9 mouse cellular contexts compared by ENCODE assay signal in the genomic region with DNA sequence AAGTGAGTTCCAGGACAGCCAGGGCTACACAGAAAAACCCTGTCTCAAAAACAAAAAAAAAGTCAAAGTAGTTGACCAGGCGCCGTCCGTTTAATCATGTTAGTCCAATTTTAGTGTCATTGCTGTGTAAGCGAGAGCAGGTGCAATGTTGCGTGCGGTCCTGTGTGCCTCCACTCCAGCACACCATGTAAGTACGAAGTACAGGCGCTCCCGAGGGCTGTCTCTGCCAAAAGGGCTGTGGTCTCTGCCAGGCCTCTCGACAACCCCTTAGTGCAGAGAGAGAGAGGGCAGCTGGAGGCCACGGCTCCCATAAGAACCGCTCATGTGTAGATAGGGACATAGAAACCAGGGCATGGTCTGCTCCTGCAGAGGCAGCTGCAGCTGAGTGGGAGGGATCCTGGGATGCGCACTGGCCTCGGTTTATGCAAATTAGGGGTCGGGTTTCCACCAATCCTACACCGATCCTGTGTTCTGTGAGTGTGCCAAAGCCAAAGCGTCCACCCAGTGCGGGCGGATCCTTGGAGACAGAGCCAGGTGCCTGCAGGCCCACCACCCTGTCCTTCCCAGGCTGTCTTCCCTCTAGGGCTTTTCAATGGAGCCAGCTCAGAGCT. TPM values are rescaled to one million over a fixed set of nuclear protein-coding genes. Genes with fewer than 3 reads are reported as not detected.
A peak's percentile ranks its signal among the peaks of the same experiment; 100 is the strongest.
DNase-seq lines count a peak whose midpoint lies in the region; ATAC-seq and TF ChIP-seq lines count a peak whose summit lies in the region.
"Had no signal": no experiment of that assay in that cellular context is flagged by ENCODE, and none has a peak within 500 bp of the region (broad histone marks: within the 10 kb centered on the region; RNA-seq: fewer than 3 reads in every experiment).

No protein-coding gene starts in this region.

- peaks cover 32% of the 10 kb centered on the region for H3K36me3 ChIP-seq in lung, embryonic 15.5 days
- peaks cover 40% of the 10 kb centered on the region for H3K36me3 ChIP-seq in kidney, embryonic 16.5 days (ENCODE audit: insufficient read depth, low read length)
- H3K36me3 ChIP-seq in midbrain, embryonic 12.5 days, result peaks cover 31% of the 10 kb centered on the region

- no peak for TF ChIP-seq CTCF in lung, adult 2 months (IDR thresholded peaks at IDR 0.05; ENCODE audit: insufficient read depth, low read length)

- H3K4me1 ChIP-seq in lung, embryonic 15.5 days, result 0 out of 2 replicates have a peak, but pooled peaks cover 3% of the 10 kb centered on the region
- no peaks in the 10 kb centered on the region for H3K4me1 ChIP-seq in lung, adult 2 months (ENCODE audit: control insufficient read depth, insufficient read depth, low read length)
- peaks cover 6% of the 10 kb centered on the region; the same call in 1 of the 2 replicates for H3K4me1 ChIP-seq in kidney, embryonic 16.5 days (ENCODE audit: insufficient read depth, low read length)
- peaks cover 6% of the 10 kb centered on the region for H3K4me1 ChIP-seq in midbrain, embryonic 12.5 days

- no peak for TF ChIP-seq POLR2A in lung, adult 2 months (IDR thresholded peaks at IDR 0.05; ENCODE audit: borderline replicate concordance, extremely low read depth, low read depth, low read length)

- ATAC-seq in lung, embryonic 15.5 days (ENCODE audit: borderline replicate concordance, extremely low read depth, low FRiP score, low TSS enrichment), result peak; percentile 91
- peak; percentile 99 for ATAC-seq in kidney, embryonic 16.5 days (ENCODE audit: low FRiP score, low TSS enrichment)
- peak; percentile 97 for ATAC-seq in midbrain, embryonic 12.5 days (ENCODE audit: low FRiP score, low read depth)
- ATAC-seq in inflammation-experienced regulatory T-cells, adult 6 months, result no peak
- ATAC-seq: Patski had no signal

- H3K4me3 ChIP-seq in lung, embryonic 15.5 days, result no peak overlapping the region
- H3K4me3 ChIP-seq in lung, adult 2 months (replicated peaks; ENCODE audit: extremely low read depth, low read depth, low read length), result no peak overlapping the region
- no peak overlapping the region for H3K4me3 ChIP-seq in kidney, embryonic 16.5 days (ENCODE audit: low read length)
- H3K4me3 ChIP-seq in midbrain, embryonic 12.5 days, result no peak overlapping the region

- WGBS in lung, embryonic 15.5 days, result 38% methylated on average over 19 of the region's 19 CpGs
- 57% methylated on average over 19 of the region's 19 CpGs for WGBS in lung, adult 2 months
- WGBS in kidney, embryonic 16.5 days, result 32% methylated on average over 19 of the region's 19 CpGs
- 39% methylated on average over 19 of the region's 19 CpGs for WGBS in midbrain, embryonic 12.5 days

- H3K4me2 ChIP-seq in lung, embryonic 15.5 days, result no peak overlapping the region
- H3K4me2 ChIP-seq in kidney, embryonic 16.5 days (replicated peaks; ENCODE audit: low read depth, low read length), result 0 out of 2 replicates have a peak overlapping the region, but pooled peaks have one; percentile 23
- peak overlapping the region; percentile 11; the same call in 1 of the 2 replicates for H3K4me2 ChIP-seq in midbrain, embryonic 12.5 days (replicated peaks)

- no peaks in the 10 kb centered on the region for H3K27me3 ChIP-seq in lung, embryonic 15.5 days
- no peaks in the 10 kb centered on the region for H3K27me3 ChIP-seq in kidney, embryonic 16.5 days (ENCODE audit: insufficient read depth, low read length)
- no peaks in the 10 kb centered on the region for H3K27me3 ChIP-seq in midbrain, embryonic 12.5 days
- H3K27me3 ChIP-seq: Patski had no signal

- H3K9ac ChIP-seq in lung, embryonic 15.5 days, result no peak overlapping the region
- no peak overlapping the region for H3K9ac ChIP-seq in kidney, embryonic 16.5 days (replicated peaks; ENCODE audit: low read length)
- 0 out of 2 replicates have a peak overlapping the region, but pooled peaks have one; percentile 20 for H3K9ac ChIP-seq in midbrain, embryonic 12.5 days (replicated peaks)

- no peaks in the 10 kb centered on the region for H3K9me3 ChIP-seq in lung, embryonic 15.5 days
- H3K9me3 ChIP-seq in kidney, embryonic 16.5 days (ENCODE audit: low read length), result no peaks in the 10 kb centered on the region
- no peaks in the 10 kb centered on the region for H3K9me3 ChIP-seq in midbrain, embryonic 12.5 days

- no peak for DNase-seq in lung, adult 2 months
- DNase-seq in forelimb bud, embryonic 11.5 days (ENCODE audit: low read depth, low spot score), result peak; percentile 61
- DNase-seq in layer of hippocampus, adult 18-20 months (ENCODE audit: low spot score in 2 of 2), result no peak
- no peak for DNase-seq in right cerebral cortex, postnatal 36 days (ENCODE audit: low spot score in 2 of 2)

- H3K27ac ChIP-seq in lung, embryonic 15.5 days, result no peak overlapping the region
- peak overlapping the region; percentile 76 for H3K27ac ChIP-seq in kidney, embryonic 16.5 days (ENCODE audit: low read length)
- H3K27ac ChIP-seq in midbrain, embryonic 12.5 days (replicated peaks), result peak overlapping the region; percentile 75

RNA-seq across cellular contexts. Expression of a gene that starts 23.5 kb away (rescaled TPM):
- polyA plus RNA-seq in lung, embryonic 15.5 days (2015; fragmentation: Nextera tagmentation; extraction: Ambion mirVana), result 55.2 and 57.7 TPM in 2 replicates
- 15.2 and 15.7 TPM in 2 replicates for polyA plus RNA-seq in lung, adult 2 months (2012; rRNA removed)
- polyA plus RNA-seq in kidney, embryonic 16.5 days (2015; fragmentation: Nextera tagmentation; extraction: Ambion mirVana), result 62.5 and 67.1 TPM in 2 replicates
- polyA plus RNA-seq in midbrain, embryonic 12.5 days (2016; fragmentation: Nextera tagmentation; extraction: Ambion mirVana), result 37.2 and 42.1 TPM in 2 replicates
- polyA plus RNA-seq in inflammation-experienced regulatory T-cells, adult 6 months (2017; shearing (Covaris generic)), result 10 to 100 TPM; 45.1 to 53.4 (median 49.3) TPM
- total RNA-seq in layer of hippocampus, adult 18-20 months (2021), result 10 to 100 TPM; 26.1 to 26.5 TPM

RNA-seq across cellular contexts. Expression of a gene that starts 44.2 kb away (rescaled TPM):
- polyA plus RNA-seq in lung, embryonic 15.5 days (2015; fragmentation: Nextera tagmentation; extraction: Ambion mirVana), result 44.4 and 46.6 TPM in 2 replicates
- polyA plus RNA-seq in lung, adult 2 months (2012; rRNA removed), result 4.1 and 5.3 TPM in 2 replicates
- polyA plus RNA-seq in kidney, embryonic 16.5 days (2015; fragmentation: Nextera tagmentation; extraction: Ambion mirVana), result 12.6 and 13.3 TPM in 2 replicates
- polyA plus RNA-seq in midbrain, embryonic 12.5 days (2016; fragmentation: Nextera tagmentation; extraction: Ambion mirVana), result 81.7 and 87.7 TPM in 2 replicates
- polyA plus RNA-seq in inflammation-experienced regulatory T-cells, adult 6 months (2017; shearing (Covaris generic)), result not detected
- total RNA-seq in layer of hippocampus, adult 18-20 months (2021), result 10 to 100 TPM; 68.5 to 69.6 TPM

RNA-seq across cellular contexts. Expression of a gene that starts 49.7 kb away (rescaled TPM):
- 171 and 172 TPM in 2 replicates for polyA plus RNA-seq in lung, embryonic 15.5 days (2015; fragmentation: Nextera tagmentation; extraction: Ambion mirVana)
- polyA plus RNA-seq in lung, adult 2 months (2012; rRNA removed), result 36.4 and 56.2 TPM in 2 replicates
- 190 TPM in 2 replicates for polyA plus RNA-seq in kidney, embryonic 16.5 days (2015; fragmentation: Nextera tagmentation; extraction: Ambion mirVana)
- 155 TPM in 2 replicates for polyA plus RNA-seq in midbrain, embryonic 12.5 days (2016; fragmentation: Nextera tagmentation; extraction: Ambion mirVana)
- polyA plus RNA-seq in inflammation-experienced regulatory T-cells, adult 6 months (2017; shearing (Covaris generic)), result 100 to 1,000 TPM in 1 of 3 experiments, 10 to 100 TPM in 2; 63.1 to 108 (median 84.1) TPM
- 100 to 1,000 TPM; 253 to 256 TPM for total RNA-seq in layer of hippocampus, adult 18-20 months (2021)
